Mouse (Mus musculus) heart, postnatal 0 days (tissue): ENCODE measurements around the gene Tmprss13. TPM values are rescaled to one million over a fixed set of nuclear protein-coding genes. Genes with fewer than 3 reads are reported as not detected.

ENCODE experiments used
- ATAC-seq: fragments of 200-750 bp; cut with Nextera tagmentation; 2 replicates; pipeline ENCODE4 v1.8.0; 2017; ENCODE audit warnings: low read depth, moderate number of reproducible peaks, moderate library complexity; ENCODE audit not compliant: insufficient read depth
- DNase-seq: peaks from one replicate; pipeline ENCODE4 v3.0.0-alpha.2; 2016; ENCODE audit warnings: low spot score
- H3K27ac ChIP-seq: fragments of 300-500 bp; sonication (generic); 2 replicates; pipeline ENCODE4 v1.5.1; 2014; ENCODE audit warnings: low read depth, mild to moderate bottlenecking
- H3K27me3 ChIP-seq: fragments of 300-500 bp; sonication (generic); 2 replicates; pipeline ENCODE4 v1.6.1; 2014; ENCODE audit warnings: low read length, mixed read lengths; ENCODE audit not compliant: control insufficient read depth, insufficient read depth
- H3K36me3 ChIP-seq: fragments of 300-500 bp; sonication (generic); replicated peaks from 2 replicates; pipeline ENCODE4 v1.6.1; 2014; ENCODE audit warnings: low read length, mixed read lengths; ENCODE audit not compliant: control insufficient read depth, insufficient read depth
- H3K4me1 ChIP-seq: fragments of 300-500 bp; sonication (generic); 2 replicates; pipeline ENCODE4 v1.6.1; 2014; ENCODE audit warnings: antibody characterized with exemption; ENCODE audit not compliant: control insufficient read depth, insufficient read depth
- H3K4me2 ChIP-seq: fragments of 300-500 bp; sonication (generic); 2 replicates; pipeline ENCODE4 v1.6.1; 2014; ENCODE audit warnings: low read depth, mild to moderate bottlenecking, low read length, moderate library complexity
- H3K4me3 ChIP-seq: fragments of 300-500 bp; sonication (generic); 2 replicates; pipeline ENCODE4 v1.5.1; 2014; ENCODE audit warnings: low read depth, low read length
- H3K9ac ChIP-seq: fragments of 300-500 bp; sonication (generic); replicated peaks from 2 replicates; pipeline ENCODE4 v1.6.1; 2014; ENCODE audit warnings: low read depth, low read length, mixed read lengths
- H3K9me3 ChIP-seq: fragments of 300-500 bp; sonication (generic); replicated peaks from 2 replicates; pipeline ENCODE4 v1.6.1; 2016; ENCODE audit warnings: low read length; ENCODE audit not compliant: control insufficient read depth
- CTCF ChIP-seq: IDR thresholded peaks from 2 replicates; pipeline ENCODE4 v1.5.1; 2016; ENCODE audit warnings: antibody characterized with exemption, control low read depth, low read depth
- EP300 ChIP-seq: IDR thresholded peaks from 2 replicates; pipeline ENCODE4 v1.6.1; 2016; ENCODE audit warnings: antibody characterized with exemption, low read depth
- WGBS: fragments of 180-500 bp; shearing (Covaris S2); extraction: QIAGEN DNeasy Blood & Tissue Kit; methylation state at CpG from one replicate; pipeline ENCODE4 v1.1.7; 2014; 5-methylcytosine and 5-hydroxymethylcytosine counted together
- polyA plus RNA-seq: library from polyadenylated mRNA; unstranded; fragments of >200 nt; fragmentation: Nextera tagmentation; extraction: Ambion mirVana; gene quantifications from 2 replicates; pipeline ENCODE4 v1.2.1, GENCODE M21; 2015
- total RNA-seq: library from RNA; depleted of rRNA; stranded (reverse); fragments of >200 nt; gene quantifications from 2 replicates; pipeline ENCODE4 v1.2.3, GENCODE M21; 2014; ENCODE audit warnings: low replicate concordance

The Tmprss13 gene
- total and polyA plus RNA-seq, 2 experiments from 2014 or later, result 0.15 to 0.16 TPM

DNA sequence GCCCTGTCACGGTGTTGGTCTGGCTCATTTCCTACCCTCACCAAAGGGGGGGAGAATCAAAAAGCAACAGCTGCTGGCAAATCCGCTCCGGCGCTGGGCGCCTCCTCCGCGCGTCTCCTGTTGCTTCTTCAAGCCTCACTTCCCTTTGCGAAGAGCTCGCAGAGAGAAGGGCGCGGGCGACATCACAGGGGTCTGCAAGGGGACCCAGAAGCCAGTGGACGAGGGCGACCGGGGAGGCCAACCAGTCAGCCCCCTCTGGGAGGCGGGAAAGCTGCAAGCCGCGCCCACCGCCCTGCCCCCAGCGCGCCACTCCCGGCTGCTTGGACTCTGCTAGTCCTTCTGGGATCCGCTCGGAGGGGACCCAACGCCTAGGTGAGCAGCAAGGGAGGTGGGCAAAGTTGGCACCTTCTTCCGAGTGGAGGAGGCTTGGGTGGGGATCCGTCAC lies 51.2 kb downstream of the Tmprss13 start, which contains the start of gene Fxyd6:
TSS of gene Fxyd6 (plus strand) at position 69 of the 445 bp plus-strand sequence.
- H3K27ac ChIP-seq, result no peak within 1 kb of the TSS
- DNase-seq, result no peak
- TF ChIP-seq CTCF (no peak), EP300 (no peak)
- no peaks in the 10 kb centered on the region for H3K9me3 ChIP-seq
- H3K36me3 ChIP-seq, result no peaks in the 10 kb centered on the region
- peak; percentile 25; the same call in 1 of the 2 replicates for ATAC-seq
- under 1% methylated on average over 28 of the region's 28 CpGs for WGBS
- H3K4me1 ChIP-seq, result peaks cover 18% of the 10 kb centered on the region
- peak within 1 kb of the TSS; percentile 46 for H3K9ac ChIP-seq
- peak within 1 kb of the TSS; percentile 94 for H3K4me2 ChIP-seq
- peak within 1 kb of the TSS; percentile 60 for H3K4me3 ChIP-seq
- H3K27me3 ChIP-seq, result peaks cover 18% of the 10 kb centered on the region; the same call in 1 of the 2 replicates

DNA sequence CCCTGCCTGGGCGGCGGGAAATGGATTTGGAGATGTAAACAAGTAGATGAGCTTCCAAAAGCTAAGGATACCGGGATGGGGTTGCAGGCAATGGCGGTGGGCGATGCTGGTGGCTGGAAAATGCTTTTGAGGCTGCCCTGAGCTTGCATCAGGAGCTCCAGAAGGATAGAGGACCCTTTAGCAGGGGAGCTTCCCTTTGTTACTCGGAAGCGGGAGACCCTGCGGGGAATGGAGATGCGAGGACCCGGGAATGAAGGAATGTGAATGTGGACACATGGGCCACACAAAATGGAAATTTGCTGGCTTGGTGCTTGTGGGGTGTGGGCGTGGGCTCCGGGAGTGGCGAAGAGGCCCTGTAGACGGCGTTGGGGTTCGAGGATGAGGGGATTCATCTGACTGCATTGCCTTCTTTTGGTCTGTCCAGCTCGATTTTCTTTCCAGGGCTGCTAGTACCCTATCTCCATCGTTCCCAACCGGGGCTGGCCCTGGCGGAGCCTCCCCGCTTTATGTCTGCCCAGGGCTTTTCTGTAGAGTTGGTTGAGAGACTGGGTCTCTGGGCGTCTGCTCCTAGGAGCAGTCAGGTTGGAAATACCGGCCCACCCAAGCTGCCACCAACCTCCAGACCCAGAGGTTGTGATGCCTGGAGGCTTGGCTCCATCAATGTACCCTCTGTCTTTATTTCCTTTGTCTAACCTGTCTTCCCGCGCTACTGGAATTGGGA lies 51.9 kb downstream of the Tmprss13 start:
- Histone ChIP-seq H3K27ac (no peak overlapping the region), H3K36me3 (no peaks in the 10 kb centered on the region), H3K4me1 (peaks cover 18% of the 10 kb centered on the region), H3K4me3 (peak overlapping the region; percentile 60), H3K4me2 (peak overlapping the region; percentile 94), H3K27me3 (peaks cover 18% of the 10 kb centered on the region; the same call in 1 of the 2 replicates), H3K9me3 (no peaks in the 10 kb centered on the region), H3K9ac (peak overlapping the region; percentile 46)
- WGBS, result 15% methylated on average over 25 of the region's 25 CpGs
- TF ChIP-seq EP300 (no peak), CTCF (no peak)
- no peak for DNase-seq
- ATAC-seq, result no peak

GRCm38 (mm10) chr9:45371337-45371707 lies 52.4 kb downstream of the Tmprss13 start:
- Histone ChIP-seq H3K27me3 (peaks cover 18% of the 10 kb centered on the region; the same call in 1 of the 2 replicates), H3K36me3 (no peaks in the 10 kb centered on the region), H3K4me2 (peak overlapping the region; percentile 94), H3K4me3 (peak overlapping the region; percentile 60; the same call in 1 of the 2 replicates), H3K27ac (no peak overlapping the region), H3K4me1 (peaks cover 18% of the 10 kb centered on the region), H3K9me3 (no peaks in the 10 kb centered on the region), H3K9ac (no peak overlapping the region)
- DNase-seq (no peak), ATAC-seq (no peak)
- TF ChIP-seq EP300, result no peak
- no peak for TF ChIP-seq CTCF
- 61% methylated on average over 2 of the region's 2 CpGs for WGBS

DNA sequence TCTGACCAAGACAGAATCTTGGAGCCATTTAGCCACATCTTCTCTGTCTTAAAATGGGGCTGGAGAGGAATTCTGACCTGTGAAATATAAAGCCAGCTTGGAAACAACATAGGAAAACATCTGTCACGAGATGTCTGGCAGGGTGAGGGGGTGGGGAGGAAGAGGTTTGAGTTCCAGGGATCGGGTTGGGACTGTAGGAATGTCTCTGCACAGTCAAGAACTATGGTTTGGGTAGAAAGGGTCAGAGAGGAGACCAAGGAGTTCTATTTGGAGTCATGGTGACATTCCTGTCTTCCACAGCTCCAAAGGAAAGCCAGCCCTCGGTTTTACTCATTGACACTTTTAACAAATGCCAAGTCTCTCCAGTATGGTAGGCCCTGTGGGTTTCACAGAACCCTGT lies 55.0 kb downstream of the Tmprss13 start:
- Histone ChIP-seq H3K4me2 (no peak overlapping the region), H3K27me3 (peaks cover 18% of the 10 kb centered on the region; the same call in 1 of the 2 replicates), H3K4me1 (peaks cover 7% of the 10 kb centered on the region; the same call in 1 of the 2 replicates), H3K9me3 (no peaks in the 10 kb centered on the region), H3K9ac (no peak overlapping the region), H3K27ac (no peak overlapping the region), H3K4me3 (no peak overlapping the region), H3K36me3 (no peaks in the 10 kb centered on the region)
- 46% methylated on average over 3 of the region's 3 CpGs for WGBS
- ATAC-seq (no peak), DNase-seq (no peak)
- TF ChIP-seq EP300 (no peak), CTCF (no peak)

- H3K27ac ChIP-seq, result no peak overlapping the region
- ATAC-seq, result no peak
- no peaks in the 10 kb centered on the region for H3K9me3 ChIP-seq
- no peaks in the 10 kb centered on the region for H3K36me3 ChIP-seq
- peaks cover 3% of the 10 kb centered on the region; the same call in 1 of the 2 replicates for H3K4me1 ChIP-seq
- H3K4me2 ChIP-seq, result no peak overlapping the region
- peaks cover 11% of the 10 kb centered on the region; the same call in 1 of the 2 replicates for H3K27me3 ChIP-seq
- TF ChIP-seq EP300, result no peak
- no peak for TF ChIP-seq CTCF
- no peak for DNase-seq
- WGBS, result 70% methylated on average over 6 of the region's 6 CpGs
- no peak overlapping the region for H3K4me3 ChIP-seq
- H3K9ac ChIP-seq, result no peak overlapping the region
These were observed 56.1 kb downstream of the Tmprss13 start for GRCm38 (mm10) chr9:45374988-45375502.
